Mouse (Mus musculus): ENCODE data around the gene Bcl7c. TPM values are rescaled to one million over a fixed set of nuclear protein-coding genes. Genes with fewer than 3 reads are reported as not detected.

The Bcl7c gene
- total RNA-seq, 1 experiment: 35.6 TPM

- peaks cover 3 to 41% of the 10 kb centered on the region in 2 experiments for H3K4me1 ChIP-seq (ENCODE audit: control insufficient read depth in 2 of 2, insufficient read depth in 2 of 2, low read length in 2 of 2, poor library complexity in 1 of 2)
- H3K9me3 ChIP-seq (ENCODE audit: control insufficient read depth, insufficient read depth, low read depth, low read length): no peaks in the 10 kb centered on the region
- peaks cover 77% of the 10 kb centered on the region for H3K36me3 ChIP-seq (ENCODE audit: control insufficient read depth, insufficient read depth, low read length, poor library complexity, severe bottlenecking)
- H3K27ac ChIP-seq (ENCODE audit: insufficient read depth, low read depth, low read length, poor library complexity, severe bottlenecking): no peak overlapping the region
- peak overlapping the region in 1 of 2 experiments; percentile 49; a peak in 1 of 4 replicates for H3K4me3 ChIP-seq (ENCODE audit: insufficient read depth in 1 of 2, low read depth in 1 of 2, low read length in 2 of 2, poor library complexity in 1 of 2, severe bottlenecking in 1 of 2)
- TF ChIP-seq CHD2 (IDR thresholded peaks at IDR 0.05; ENCODE audit: low read depth, low read length) (no peak), HCFC1 (IDR thresholded peaks at IDR 0.05; ENCODE audit: borderline replicate concordance, insufficient read depth, low read length) (no peak), ZNF384 (IDR thresholded peaks at IDR 0.05; ENCODE audit: low read depth, low read length) (no peak), MAFK (IDR thresholded peaks at IDR 0.05; ENCODE audit: insufficient read depth, low read depth, low read length) (no peak), ZC3H11A (IDR thresholded peaks at IDR 0.05; ENCODE audit: borderline replicate concordance, low read depth, low read length) (no peak)
- DNase-seq (ENCODE audit: low read depth, low spot score): no peak
- in situ Hi-C loops (cut with MboI; ENCODE audit: low sequenced_read_pairs in 2 of 2, unreplicated experiment in 2 of 2): no loop called here
- peak overlapping the region; percentile 20; the same call in 1 of the 2 replicates for H3K9ac ChIP-seq (ENCODE audit: insufficient read depth, low read depth, low read length, poor library complexity, severe bottlenecking)
These were observed 42.9 kb upstream of the Bcl7c start for GRCm38 (mm10) chr7:127751619-127752018.

GRCm38 (mm10) chr7:127750131-127751127 is 41.7 kb upstream of the Bcl7c start:
- peaks cover 65% of the 10 kb centered on the region for H3K36me3 ChIP-seq (ENCODE audit: control insufficient read depth, insufficient read depth, low read length, poor library complexity, severe bottlenecking)
- H3K27ac ChIP-seq (ENCODE audit: insufficient read depth, low read depth, low read length, poor library complexity, severe bottlenecking): 0 out of 2 replicates have a peak overlapping the region, but pooled peaks have one; percentile 23
- in situ Hi-C loops (cut with MboI; ENCODE audit: low sequenced_read_pairs in 2 of 2, unreplicated experiment in 2 of 2): no loop called here
- no peaks in the 10 kb centered on the region for H3K9me3 ChIP-seq (ENCODE audit: control insufficient read depth, insufficient read depth, low read depth, low read length)
- H3K4me3 ChIP-seq (ENCODE audit: insufficient read depth in 1 of 2, low read depth in 1 of 2, low read length in 2 of 2, poor library complexity in 1 of 2, severe bottlenecking in 1 of 2): no peak overlapping the region
- peak; percentile 78 for DNase-seq (ENCODE audit: low read depth, low spot score)
- H3K4me1 ChIP-seq (ENCODE audit: control insufficient read depth in 2 of 2, insufficient read depth in 2 of 2, low read length in 2 of 2, poor library complexity in 1 of 2): peaks cover 3 to 33% of the 10 kb centered on the region in 2 experiments
- TF ChIP-seq CHD2 (IDR thresholded peaks at IDR 0.05; ENCODE audit: low read depth, low read length): no peak
- TF ChIP-seq HCFC1 (IDR thresholded peaks at IDR 0.05; ENCODE audit: borderline replicate concordance, insufficient read depth, low read length): peak; percentile 89
- H3K9ac ChIP-seq (ENCODE audit: insufficient read depth, low read depth, low read length, poor library complexity, severe bottlenecking): peak overlapping the region; percentile 35; the same call in 1 of the 2 replicates

- DNase-seq (ENCODE audit: low read depth, low spot score): no peak
- H3K4me1 ChIP-seq (ENCODE audit: control insufficient read depth in 2 of 2, insufficient read depth in 2 of 2, low read length in 2 of 2, poor library complexity in 1 of 2): peaks cover 2 to 28% of the 10 kb centered on the region in 2 experiments; a peak in 3 of 4 replicates
- peaks cover 48% of the 10 kb centered on the region for H3K36me3 ChIP-seq (ENCODE audit: control insufficient read depth, insufficient read depth, low read length, poor library complexity, severe bottlenecking)
- no peak overlapping the region for H3K27ac ChIP-seq (ENCODE audit: insufficient read depth, low read depth, low read length, poor library complexity, severe bottlenecking)
- TF ChIP-seq ZC3H11A (IDR thresholded peaks at IDR 0.05; ENCODE audit: borderline replicate concordance, low read depth, low read length) (no peak), ZNF384 (IDR thresholded peaks at IDR 0.05; ENCODE audit: low read depth, low read length) (no peak), CHD2 (IDR thresholded peaks at IDR 0.05; ENCODE audit: low read depth, low read length) (no peak), HCFC1 (IDR thresholded peaks at IDR 0.05; ENCODE audit: borderline replicate concordance, insufficient read depth, low read length) (no peak), MAFK (IDR thresholded peaks at IDR 0.05; ENCODE audit: insufficient read depth, low read depth, low read length) (no peak)
- peak overlapping the region; percentile 86 for H3K9ac ChIP-seq (ENCODE audit: insufficient read depth, low read depth, low read length, poor library complexity, severe bottlenecking)
- in situ Hi-C loops (cut with MboI; ENCODE audit: low sequenced_read_pairs in 2 of 2, unreplicated experiment in 2 of 2): no loop called here
- no peaks in the 10 kb centered on the region for H3K9me3 ChIP-seq (ENCODE audit: control insufficient read depth, insufficient read depth, low read depth, low read length)
- peak overlapping the region; percentile 73 to 88 for H3K4me3 ChIP-seq (ENCODE audit: insufficient read depth in 1 of 2, low read depth in 1 of 2, low read length in 2 of 2, poor library complexity in 1 of 2, severe bottlenecking in 1 of 2)
These were observed 39.5 kb upstream of the Bcl7c start for GRCm38 (mm10) chr7:127748235-127748560.

GRCm38 (mm10) chr7:127747559-127748234 is 39.0 kb upstream of the Bcl7c start:
- in situ Hi-C loops (cut with MboI; ENCODE audit: low sequenced_read_pairs in 2 of 2, unreplicated experiment in 2 of 2): no loop called here
- Histone ChIP-seq H3K27ac (ENCODE audit: insufficient read depth, low read depth, low read length, poor library complexity, severe bottlenecking) (peak overlapping the region; percentile 93), H3K9me3 (ENCODE audit: control insufficient read depth, insufficient read depth, low read depth, low read length) (no peaks in the 10 kb centered on the region), H3K4me3 (ENCODE audit: insufficient read depth in 1 of 2, low read depth in 1 of 2, low read length in 2 of 2, poor library complexity in 1 of 2, severe bottlenecking in 1 of 2) (peak overlapping the region; percentile 73 to 88), H3K9ac (ENCODE audit: insufficient read depth, low read depth, low read length, poor library complexity, severe bottlenecking) (peak overlapping the region; percentile 86), H3K36me3 (ENCODE audit: control insufficient read depth, insufficient read depth, low read length, poor library complexity, severe bottlenecking) (peaks cover 43% of the 10 kb centered on the region), H3K4me1 (ENCODE audit: control insufficient read depth in 2 of 2, insufficient read depth in 2 of 2, low read length in 2 of 2, poor library complexity in 1 of 2) (peaks cover 2 to 26% of the 10 kb centered on the region in 2 experiments; a peak in 3 of 4 replicates)
- TF ChIP-seq CHD2 (IDR thresholded peaks at IDR 0.05; ENCODE audit: low read depth, low read length) (no peak), ZC3H11A (IDR thresholded peaks at IDR 0.05; ENCODE audit: borderline replicate concordance, low read depth, low read length) (no peak), HCFC1 (IDR thresholded peaks at IDR 0.05; ENCODE audit: borderline replicate concordance, insufficient read depth, low read length) (no peak), MAFK (IDR thresholded peaks at IDR 0.05; ENCODE audit: insufficient read depth, low read depth, low read length) (no peak), ZNF384 (IDR thresholded peaks at IDR 0.05; ENCODE audit: low read depth, low read length) (no peak)
- DNase-seq (ENCODE audit: low read depth, low spot score): no peak
